Mouse (Mus musculus) large intestine, adult 2 months (tissue): ENCODE results near the gene Igfbpl1. TPM values are rescaled to one million over a fixed set of nuclear protein-coding genes. Genes with fewer than 3 reads are reported as not detected.

ENCODE experiments used
- DNase-seq: peaks from one replicate; pipeline ENCODE4 v3.0.0-alpha.2; 2012; ENCODE audit warnings: low read depth, low spot score
- WGBS: fragments of 180-500 bp; shearing (Covaris S2); methylation state at CpG from one replicate; pipeline ENCODE4 v1.1.7; 2018; 5-methylcytosine and 5-hydroxymethylcytosine counted together
- polyA plus RNA-seq: library from polyadenylated mRNA; depleted of rRNA; stranded (reverse); fragments of >200 nt; gene quantifications from 2 replicates; pipeline ENCODE4 v1.2.3, GENCODE M21; 2012; rRNA removed

Gene Igfbpl1
- polyA plus RNA-seq: 0.12 and 0.17 TPM in 2 replicates

- under 1% methylated on average over 91 of the region's 91 CpGs for WGBS
- DNase-seq: no peak
Observed at GRCm38 (mm10) chr4:45826275-45827040, at the start of gene Igfbpl1. Gene Igfbpl1 (minus strand): TSS chr4:45826923.

GRCm38 (mm10) chr4:45872147-45872546, 45.4 kb upstream of the Igfbpl1 start:
- WGBS: 96% methylated on average over 2 of the region's 2 CpGs
- DNase-seq: no peak

- no peak for DNase-seq
- WGBS: 71% methylated on average over 24 of the region's 24 CpGs
Observed at GRCm38 (mm10) chr4:45869021-45869815, 42.5 kb upstream of the Igfbpl1 start.

- 90% methylated on average over 8 of the region's 8 CpGs for WGBS
- no peak for DNase-seq
Observed at GRCm38 (mm10) chr4:45867416-45867815, 40.7 kb upstream of the Igfbpl1 start.

GRCm38 (mm10) chr4:45861160-45861559, 34.4 kb upstream of the Igfbpl1 start:
- WGBS: 76% methylated on average over 5 of the region's 5 CpGs
- no peak for DNase-seq

GRCm38 (mm10) chr4:45855803-45856424, 29.2 kb upstream of the Igfbpl1 start:
- WGBS: 51% methylated on average over 19 of the region's 19 CpGs
- no peak for DNase-seq

GRCm38 (mm10) chr4:45853496-45854246, 26.9 kb upstream of the Igfbpl1 start:
- WGBS: 73% methylated on average over 15 of the region's 15 CpGs
- no peak for DNase-seq

GRCm38 (mm10) chr4:45851640-45852051, 24.9 kb upstream of the Igfbpl1 start:
- DNase-seq: no peak
- 13% methylated on average over 3 of the region's 3 CpGs for WGBS

GRCm38 (mm10) chr4:45849419-45849818, 22.7 kb upstream of the Igfbpl1 start:
- DNase-seq: no peak
- WGBS: 25% methylated on average over 1 of the region's 1 CpGs

- no peak for DNase-seq
- WGBS: 9% methylated on average over 10 of the region's 10 CpGs
Observed at GRCm38 (mm10) chr4:45848825-45849156, 22.1 kb upstream of the Igfbpl1 start.

GRCm38 (mm10) chr4:45848109-45848824, 21.5 kb upstream of the Igfbpl1 start, which contains the start of gene Stra6l:
Gene Stra6l (plus strand): TSS chr4:45848664.
- DNase-seq: no peak
- 9% methylated on average over 10 of the region's 10 CpGs for WGBS

- 94% methylated on average over 2 of the region's 2 CpGs for WGBS
- DNase-seq: no peak
Observed at GRCm38 (mm10) chr4:45846263-45846662, 19.5 kb upstream of the Igfbpl1 start.

- no peak for DNase-seq
Observed at GRCm38 (mm10) chr4:45844355-45844754, 17.6 kb upstream of the Igfbpl1 start.

GRCm38 (mm10) chr4:45833461-45833860, 6.7 kb upstream of the Igfbpl1 start:
- DNase-seq: no peak
- 38% methylated on average over 5 of the region's 5 CpGs for WGBS

More at GRCm38 (mm10) chr4:45844355-45844754, 17.6 kb upstream of the Igfbpl1 start:
- 59% methylated on average over 14 of the region's 14 CpGs for WGBS

GRCm38 (mm10) chr4:45831996-45832395, 5.3 kb upstream of the Igfbpl1 start:
- 87% methylated on average over 7 of the region's 7 CpGs for WGBS
- DNase-seq: no peak

GRCm38 (mm10) chr4:45829907-45830759, 3.4 kb upstream of the Igfbpl1 start:
- 70% methylated on average over 13 of the region's 13 CpGs for WGBS
- no peak for DNase-seq

GRCm38 (mm10) chr4:45824761-45825556, 1.8 kb downstream of the Igfbpl1 start:
- no peak for DNase-seq
- 43% methylated on average over 14 of the region's 14 CpGs for WGBS
